Mouse (Mus musculus) cerebellum, adult 2 months (tissue): ENCODE measurements around the gene Mgat4c.

Experiments
- CTCF ChIP-seq: fragments of 200-500 bp; IDR thresholded peaks from 2 replicates; pipeline ENCODE4 v1.5.1; 2011; ENCODE audit warnings: low read depth, mild to moderate bottlenecking, control low read depth, low read length, moderate library complexity, borderline replicate concordance; ENCODE audit not compliant: insufficient read depth
- POLR2A ChIP-seq: fragments of 200-500 bp; IDR thresholded peaks from 2 replicates; pipeline ENCODE4 v1.6.1; 2011; ENCODE audit warnings: low read length, control low read depth, borderline replicate concordance; ENCODE audit not compliant: insufficient read depth

GRCm38 (mm10) chr10:101771157-101771556 lies 89.9 kb downstream of the Mgat4c start:
- TF ChIP-seq CTCF (no peak), POLR2A (no peak)
